Mouse (Mus musculus) MEL (cell line): Measurements from ENCODE around the gene Ski. TPM values are rescaled to one million over a fixed set of nuclear protein-coding genes. Genes with fewer than 3 reads are reported as not detected.

Experiments used
- DNase-seq: peaks from one replicate; pipeline ENCODE4 v3.0.0; 2011; ENCODE audit warnings: low read depth, low spot score
- H3K27ac ChIP-seq: 2 replicates; pipeline ENCODE4 v1.5.1; 2012; ENCODE audit warnings: low read depth, mild to moderate bottlenecking, control low read depth, low read length, moderate library complexity; ENCODE audit not compliant: control insufficient read depth
- H3K27me3 ChIP-seq, 2 experiments: fragments of 150-350 bp in 1 of 2; sonication (generic) in 1 of 2; 2 replicates each; pipeline ENCODE4 v1.6.1; 2012; ENCODE audit warnings: low read length in 2 of 2, mild to moderate bottlenecking in 2 of 2, improper control_type of control experiment in 1 of 2, moderate library complexity in 1 of 2; ENCODE audit not compliant: insufficient read depth in 2 of 2, control insufficient read depth in 1 of 2
- H3K36me3 ChIP-seq, 2 experiments: 2 replicates each; pipeline ENCODE4 v1.6.1; 2012 to 2014; ENCODE audit warnings: low read length in 2 of 2, improper control_type of control experiment in 1 of 2, inconsistent platforms in 1 of 2, mild to moderate bottlenecking in 1 of 2; ENCODE audit not compliant: insufficient read depth in 2 of 2, control insufficient read depth in 1 of 2
- H3K4me1 ChIP-seq, 2 experiments: fragments of 150-350 bp in 1 of 2; sonication (generic) in 1 of 2; 2 replicates each; pipeline ENCODE4 v1.6.1; 2012; ENCODE audit warnings: low read length in 2 of 2, improper control_type of control experiment in 1 of 2, mild to moderate bottlenecking in 1 of 2; ENCODE audit not compliant: insufficient read depth in 2 of 2, control insufficient read depth in 1 of 2
- H3K4me3 ChIP-seq, 2 experiments: fragments of 150-350 bp in 1 of 2; sonication (generic) in 1 of 2; 2 replicates each; pipeline ENCODE4 v1.5.1; 2012; ENCODE audit warnings: low read depth in 2 of 2, low read length in 2 of 2, mild to moderate bottlenecking in 2 of 2, moderate library complexity in 2 of 2, control low read depth in 1 of 2, improper control_type of control experiment in 1 of 2; ENCODE audit not compliant: control insufficient read depth in 1 of 2, insufficient read depth in 1 of 2
- H3K79me2 ChIP-seq: 2 replicates; pipeline ENCODE4 v1.6.1; 2012; ENCODE audit warnings: mild to moderate bottlenecking, low read length, moderate library complexity; ENCODE audit not compliant: control insufficient read depth, poor library complexity, insufficient read depth
- H3K9ac ChIP-seq: 2 replicates; pipeline ENCODE4 v1.6.1; 2012; ENCODE audit warnings: low read depth, mild to moderate bottlenecking, control low read depth, low read length, moderate library complexity; ENCODE audit not compliant: control insufficient read depth, poor library complexity, severe bottlenecking
- H3K9me3 ChIP-seq: fragments of 150-350 bp; sonication (generic); replicated peaks from 2 replicates; pipeline ENCODE4 v1.6.1; 2012; ENCODE audit warnings: mild to moderate bottlenecking, low read length, improper control_type of control experiment, moderate library complexity; ENCODE audit not compliant: insufficient read depth
- BHLHE40 ChIP-seq: IDR thresholded peaks from 2 replicates; pipeline ENCODE4 v1.6.1; 2012; ENCODE audit warnings: low read depth, mild to moderate bottlenecking, inconsistent platforms, low read length, improper control_type of control experiment, borderline replicate concordance
- CTCF ChIP-seq, 3 experiments: IDR thresholded peaks in 2 of 3; conservative IDR thresholded peaks in 1 of 3; 2 replicates each; pipeline ENCODE4 v1.5.1; 2011 to 2012; ENCODE audit warnings: low read length in 3 of 3, low read depth in 2 of 3, mild to moderate bottlenecking in 2 of 3, improper control_type of control experiment in 1 of 3, inconsistent platforms in 1 of 3, mixed read lengths in 1 of 3, moderate library complexity in 1 of 3; ENCODE audit not compliant: control insufficient read depth in 1 of 3, insufficient read depth in 1 of 3, poor library complexity in 1 of 3, severe bottlenecking in 1 of 3
- E2F4 ChIP-seq: IDR thresholded peaks from 2 replicates; pipeline ENCODE4 v1.6.1; 2011; ENCODE audit warnings: low read depth, low read length, improper control_type of control experiment, borderline replicate concordance
- ELF1 ChIP-seq: IDR thresholded peaks from 2 replicates; pipeline ENCODE4 v1.6.1; 2014; ENCODE audit warnings: low read depth, mild to moderate bottlenecking, inconsistent platforms, low read length, improper control_type of control experiment, moderate library complexity
- ETS1 ChIP-seq: IDR thresholded peaks from 2 replicates; pipeline ENCODE4 v1.6.1; 2012; ENCODE audit warnings: low read depth, mild to moderate bottlenecking, inconsistent platforms, low read length, improper control_type of control experiment, moderate library complexity
- HCFC1 ChIP-seq: IDR thresholded peaks from 2 replicates; pipeline ENCODE4 v1.6.1; 2012; ENCODE audit warnings: low read depth, mild to moderate bottlenecking, inconsistent platforms, low read length, improper control_type of control experiment, moderate library complexity
- KAT2A ChIP-seq: conservative IDR thresholded peaks from 2 replicates; pipeline ENCODE4 v1.6.1; 2012; ENCODE audit warnings: low read depth, low read length, improper control_type of control experiment, inconsistent platforms
- MAZ ChIP-seq: IDR thresholded peaks from 2 replicates; pipeline ENCODE4 v1.6.1; 2012; ENCODE audit warnings: low read depth, mild to moderate bottlenecking, inconsistent platforms, low read length, improper control_type of control experiment
- MEF2A ChIP-seq: IDR thresholded peaks from 2 replicates; pipeline ENCODE4 v1.6.1; 2014; ENCODE audit warnings: low read depth, mild to moderate bottlenecking, inconsistent platforms, low read length, improper control_type of control experiment; ENCODE audit not compliant: poor library complexity, insufficient replicate concordance, severe bottlenecking; ENCODE audit errors: extremely low read depth
- MXI1 ChIP-seq: IDR thresholded peaks from 2 replicates; pipeline ENCODE4 v1.6.1; 2011; ENCODE audit warnings: mild to moderate bottlenecking, low read depth, low read length, improper control_type of control experiment
- MYB ChIP-seq: IDR thresholded peaks from 2 replicates; pipeline ENCODE4 v1.6.1; 2011; ENCODE audit warnings: mild to moderate bottlenecking, low read depth, low read length, improper control_type of control experiment
- MYC ChIP-seq: IDR thresholded peaks from 2 replicates; pipeline ENCODE4 v1.6.1; 2011; ENCODE audit warnings: low read depth, mild to moderate bottlenecking, low read length, improper control_type of control experiment, moderate library complexity
- NELFE ChIP-seq: IDR thresholded peaks from 2 replicates; pipeline ENCODE4 v1.6.1; 2011; ENCODE audit warnings: low read depth, low read length, improper control_type of control experiment
- NRF1 ChIP-seq: IDR thresholded peaks from 2 replicates; pipeline ENCODE4 v1.6.1; 2014; ENCODE audit warnings: low read depth, mild to moderate bottlenecking, inconsistent platforms, low read length, improper control_type of control experiment, moderate library complexity; ENCODE audit not compliant: poor library complexity, insufficient read depth, severe bottlenecking
- POLR2A ChIP-seq, 2 experiments: IDR thresholded peaks; 2 replicates each; pipeline ENCODE4 v1.6.1; 2011 to 2012; ENCODE audit warnings: low read length in 2 of 2, mild to moderate bottlenecking in 2 of 2, control low read depth in 1 of 2, improper control_type of control experiment in 1 of 2, low read depth in 1 of 2, moderate library complexity in 1 of 2; ENCODE audit not compliant: control insufficient read depth in 1 of 2, insufficient read depth in 1 of 2, poor library complexity in 1 of 2
- POLR2AphosphoS5 ChIP-seq: IDR thresholded peaks from 2 replicates; pipeline ENCODE4 v1.6.1; 2012; ENCODE audit warnings: low read depth, borderline replicate concordance, mild to moderate bottlenecking, inconsistent platforms, low read length, moderate library complexity, mixed read lengths
- RAD21 ChIP-seq: IDR thresholded peaks from 2 replicates; pipeline ENCODE4 v1.6.1; 2011; ENCODE audit warnings: mild to moderate bottlenecking, low read depth, low read length, improper control_type of control experiment
- RCOR1 ChIP-seq: IDR thresholded peaks from 2 replicates; pipeline ENCODE4 v1.6.1; 2012; ENCODE audit warnings: low read depth, mild to moderate bottlenecking, inconsistent platforms, low read length, improper control_type of control experiment
- SMC3 ChIP-seq: IDR thresholded peaks from 2 replicates; pipeline ENCODE4 v1.6.1; 2011; ENCODE audit warnings: low read depth, low read length, improper control_type of control experiment
- TAL1 ChIP-seq: IDR thresholded peaks from 2 replicates; pipeline ENCODE4 v1.6.1; 2012; ENCODE audit warnings: mild to moderate bottlenecking, inconsistent platforms, low read length, moderate library complexity, mixed read lengths
- TBP ChIP-seq: IDR thresholded peaks from 2 replicates; pipeline ENCODE4 v1.8.0; 2011; ENCODE audit warnings: low read depth, low read length, improper control_type of control experiment
- TCF12 ChIP-seq: IDR thresholded peaks from 2 replicates; pipeline ENCODE4 v1.6.1; 2014; ENCODE audit warnings: low read depth, mild to moderate bottlenecking, inconsistent platforms, low read length, improper control_type of control experiment, moderate library complexity
- USF1 ChIP-seq: IDR thresholded peaks from 2 replicates; pipeline ENCODE4 v1.6.1; 2014; ENCODE audit warnings: low read depth, mild to moderate bottlenecking, inconsistent platforms, low read length, improper control_type of control experiment, moderate library complexity
- USF2 ChIP-seq, 2 experiments: IDR thresholded peaks; 2 replicates each; pipeline ENCODE4 v1.6.1; 2011 to 2012; ENCODE audit warnings: improper control_type of control experiment in 2 of 2, low read length in 2 of 2, borderline replicate concordance in 1 of 2, inconsistent platforms in 1 of 2, low read depth in 1 of 2, mild to moderate bottlenecking in 1 of 2; ENCODE audit not compliant: insufficient read depth in 1 of 2
- ZC3H11A ChIP-seq: IDR thresholded peaks from 2 replicates; pipeline ENCODE4 v1.6.1; 2012; ENCODE audit warnings: low read depth, mild to moderate bottlenecking, inconsistent platforms, low read length, improper control_type of control experiment
- ZKSCAN1 ChIP-seq: IDR thresholded peaks from 2 replicates; pipeline ENCODE4 v1.6.1; 2012; ENCODE audit warnings: low read depth, mild to moderate bottlenecking, inconsistent platforms, low read length, improper control_type of control experiment, moderate library complexity
- ZMIZ1 ChIP-seq: IDR thresholded peaks from 2 replicates; pipeline ENCODE4 v1.6.1; 2012; ENCODE audit warnings: low read depth, mild to moderate bottlenecking, inconsistent platforms, low read length, improper control_type of control experiment, moderate library complexity
- ZNF384 ChIP-seq: IDR thresholded peaks from 2 replicates; pipeline ENCODE4 v1.6.1; 2012; ENCODE audit warnings: low read depth, mild to moderate bottlenecking, inconsistent platforms, low read length, improper control_type of control experiment
- polyA plus RNA-seq, 2 experiments: library from polyadenylated mRNA; stranded (reverse) in 1 of 2; unstranded in 1 of 2; fragments of >175 nt in 1 of 2; fragments of >200 nt in 1 of 2; gene quantifications; 2 replicates each; pipeline versions ENCODE4 v1.2.1 to v1.2.4; 2012; ENCODE audit warnings: low replicate concordance in 2 of 2, low read depth in 1 of 2; ENCODE audit not compliant: insufficient read length in 2 of 2, insufficient read depth in 1 of 2, missing spikeins in 1 of 2
- total RNA-seq: library from RNA; depleted of rRNA; stranded (reverse); fragments of 300-350 nt; gene quantifications from 2 replicates; pipeline ENCODE4 v1.2.3, GENCODE M21; 2012

Ski gene
- total and polyA plus RNA-seq, 3 experiments = 6.9 to 16.1 TPM; not detected in 1

DNA sequence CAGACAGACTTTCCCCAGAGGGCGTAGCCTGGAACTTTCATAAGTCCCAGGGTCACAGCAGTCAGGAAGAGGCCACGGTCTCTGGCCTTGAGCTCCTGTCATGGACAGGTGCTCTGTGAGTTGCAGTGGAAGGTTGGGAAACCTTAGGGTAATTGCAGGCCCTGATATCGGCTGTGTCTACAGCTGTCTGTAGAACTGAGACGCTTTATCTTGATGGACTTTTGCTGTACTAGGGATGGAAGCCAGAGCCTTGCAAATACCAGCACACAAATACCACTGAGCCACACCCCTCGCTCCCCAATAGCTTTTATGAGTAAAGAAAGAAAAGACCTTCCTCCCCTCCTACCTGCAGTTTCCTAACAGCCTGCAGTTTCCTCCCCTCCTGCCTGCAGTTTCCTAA is 101.8 kb downstream of the Ski start (continued):
- no peak for TF ChIP-seq ZC3H11A

DNA sequence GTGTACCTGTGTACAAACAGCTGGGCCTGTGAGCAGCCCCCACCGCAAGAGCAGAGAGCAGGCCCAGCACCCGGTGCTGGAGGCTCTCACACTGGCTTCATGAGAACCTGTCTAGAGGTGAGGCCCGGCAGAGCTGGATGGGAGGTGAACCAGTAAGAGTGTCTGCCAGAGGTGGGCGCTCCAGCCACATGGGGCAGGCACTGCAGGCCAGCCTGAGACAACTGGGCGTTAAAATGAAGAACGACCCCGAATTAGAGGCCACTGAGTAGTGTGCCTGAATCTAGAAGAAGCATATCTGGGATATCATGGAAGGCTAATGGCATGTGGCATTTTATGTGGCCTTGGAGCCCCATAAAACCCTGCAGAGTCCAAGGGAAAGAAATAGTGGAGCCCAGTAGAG is 102.4 kb downstream of the Ski start:
- no peak overlapping the region for H3K4me3 ChIP-seq
- no peak for DNase-seq
- no peaks in the 10 kb centered on the region for H3K79me2 ChIP-seq
- H3K36me3 ChIP-seq = peaks cover 0 to 33% of the 10 kb centered on the region in 2 experiments; a peak in 2 of 4 replicates
- TF ChIP-seq MYB = no peak
- TF ChIP-seq POLR2AphosphoS5 = no peak
- no peak for TF ChIP-seq TCF12
- no peak; a peak in 1 of 6 replicates for TF ChIP-seq CTCF (IDR thresholded peaks at IDR 0.05 in 2 of 3, conservative IDR thresholded peaks at IDR 0.05 in 1 of 3; ENCODE audit: control insufficient read depth in 1 of 3, insufficient read depth in 1 of 3, low read depth in 2 of 3, low read length in 3 of 3, poor library complexity in 1 of 3, severe bottlenecking in 1 of 3)
- no peak for TF ChIP-seq KAT2A
- no peak for TF ChIP-seq ZKSCAN1
- no peak for TF ChIP-seq ZNF384
- TF ChIP-seq SMC3 = no peak
- no peak for TF ChIP-seq USF1
- TF ChIP-seq MEF2A = no peak
- no peak for TF ChIP-seq MYC
- TF ChIP-seq HCFC1 = no peak
- TF ChIP-seq TBP = no peak
- TF ChIP-seq RAD21 = no peak; the same call in 1 of the 2 replicates
- TF ChIP-seq ELF1 = no peak
- TF ChIP-seq, all 39 proteins: peak for 0
- H3K27me3 ChIP-seq = no peaks in the 10 kb centered on the region
- H3K9ac ChIP-seq = no peak overlapping the region
- H3K4me1 ChIP-seq = peaks cover 27 to 54% of the 10 kb centered on the region in 2 experiments
- no peak overlapping the region for H3K27ac ChIP-seq
- H3K9me3 ChIP-seq = no peaks in the 10 kb centered on the region

DNA sequence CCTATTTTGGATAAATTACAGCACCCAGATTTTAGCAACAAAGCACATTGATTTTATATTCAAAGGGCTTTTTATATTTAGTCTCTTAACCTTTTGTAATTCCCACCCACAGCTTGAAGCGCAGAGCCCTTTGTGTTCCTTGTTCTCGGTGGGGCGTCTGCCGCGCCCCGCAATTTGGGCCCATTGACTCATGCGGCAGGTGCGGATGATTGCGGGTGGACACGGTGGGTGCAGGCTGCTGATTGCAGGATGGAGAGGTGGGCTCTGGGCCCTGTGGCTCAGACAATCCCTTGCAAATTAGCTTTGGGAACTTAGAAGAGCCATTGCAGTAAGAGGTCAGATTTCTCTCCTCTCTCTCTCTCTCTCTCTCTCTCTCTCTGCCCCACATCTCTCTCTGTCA is 104.1 kb downstream of the Ski start:
- Histone ChIP-seq H3K27me3 (no peaks in the 10 kb centered on the region), H3K4me3 (no peak overlapping the region), H3K27ac (no peak overlapping the region), H3K9ac (no peak overlapping the region), H3K79me2 (no peaks in the 10 kb centered on the region), H3K9me3 (no peaks in the 10 kb centered on the region), H3K36me3 (peaks cover 0 to 27% of the 10 kb centered on the region in 2 experiments; a peak in 2 of 4 replicates), H3K4me1 (peaks cover 22 to 41% of the 10 kb centered on the region in 2 experiments)
- TF ChIP-seq NRF1 = no peak
- no peak for TF ChIP-seq ZNF384
- no peak for TF ChIP-seq NELFE
- no peak for TF ChIP-seq USF2 (IDR thresholded peaks at IDR 0.05; ENCODE audit: borderline replicate concordance in 1 of 2, insufficient read depth in 1 of 2, low read depth in 1 of 2, low read length in 2 of 2)
- TF ChIP-seq TCF12 = no peak
- TF ChIP-seq E2F4 = no peak
- TF ChIP-seq BHLHE40 = no peak
- no peak for TF ChIP-seq MAZ
- TF ChIP-seq ETS1 = no peak
- no peak for TF ChIP-seq RAD21
- no peak for TF ChIP-seq POLR2A (IDR thresholded peaks at IDR 0.05; ENCODE audit: control insufficient read depth in 1 of 2, insufficient read depth in 1 of 2, low read depth in 1 of 2, low read length in 2 of 2, poor library complexity in 1 of 2)
- TF ChIP-seq TAL1 = no peak
- TF ChIP-seq ZMIZ1 = no peak
- TF ChIP-seq HCFC1 = no peak
- TF ChIP-seq POLR2AphosphoS5 = no peak
- no peak for TF ChIP-seq RCOR1
- TF ChIP-seq ZC3H11A = no peak
- no peak for TF ChIP-seq MXI1
- no peak for TF ChIP-seq ELF1
- TF ChIP-seq SMC3 = no peak
- DNase-seq = no peak
